Mouse (Mus musculus): ENCODE measurements around the gene Slc6a16.

Slc6a16 gene

GRCm38 (mm10) chr7:45215673-45216441, 25.0 kb upstream of the Slc6a16 start, which contains the start of gene Tead2:
Gene Tead2, plus strand, starts transcription at chr7:45215753.
- CTCF ChIA-PET: no interaction called here

- CTCF ChIA-PET: no interaction called here
Measured at GRCm38 (mm10) chr7:45216442-45217183, 24.3 kb upstream of the Slc6a16 start.

- CTCF ChIA-PET: no interaction called here
Measured at GRCm38 (mm10) chr7:45221680-45222079, 19.2 kb upstream of the Slc6a16 start.

GRCm38 (mm10) chr7:45224826-45225225, 16.1 kb upstream of the Slc6a16 start:
- CTCF ChIA-PET: no interaction called here

- CTCF ChIA-PET: interaction anchor here (0.5 to 1.0 kb wide), 2 partner anchors 63 to 96 kb away, joined by 3 read pairs; no protein-coding TSS in a partner anchor
Measured at GRCm38 (mm10) chr7:45226421-45226820, 14.5 kb upstream of the Slc6a16 start.

GRCm38 (mm10) chr7:45228548-45228947, 12.3 kb upstream of the Slc6a16 start:
- CTCF ChIA-PET: interaction anchor here (0.6 kb wide), 1 partner anchor 11 kb away, joined by 3 read pairs; no protein-coding TSS in a partner anchor

DNA sequence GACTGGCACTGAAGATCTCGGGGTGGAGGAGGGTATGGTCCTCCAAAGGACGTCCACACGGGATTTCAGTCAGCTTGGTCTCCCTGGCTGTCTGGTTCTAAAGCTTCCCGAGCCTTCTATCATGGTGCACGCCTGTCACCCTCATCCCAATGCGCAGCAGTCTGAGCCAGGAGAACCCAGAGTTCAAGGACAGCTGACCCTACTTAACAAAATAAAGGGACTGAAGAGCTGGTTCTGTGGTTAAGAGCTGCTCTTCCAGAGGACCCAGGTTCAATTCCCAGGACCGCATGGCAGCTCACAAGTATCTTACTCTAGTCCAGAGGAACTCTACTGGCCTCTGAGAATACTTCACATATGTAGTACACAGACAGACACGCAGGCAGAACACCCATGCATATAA, 11.8 kb upstream of the Slc6a16 start:
- CTCF ChIA-PET: interaction anchor here (0.6 kb wide), 1 partner anchor 213 kb away, joined by 3 read pairs; the partner anchor contains the start of gene Scaf1

DNA sequence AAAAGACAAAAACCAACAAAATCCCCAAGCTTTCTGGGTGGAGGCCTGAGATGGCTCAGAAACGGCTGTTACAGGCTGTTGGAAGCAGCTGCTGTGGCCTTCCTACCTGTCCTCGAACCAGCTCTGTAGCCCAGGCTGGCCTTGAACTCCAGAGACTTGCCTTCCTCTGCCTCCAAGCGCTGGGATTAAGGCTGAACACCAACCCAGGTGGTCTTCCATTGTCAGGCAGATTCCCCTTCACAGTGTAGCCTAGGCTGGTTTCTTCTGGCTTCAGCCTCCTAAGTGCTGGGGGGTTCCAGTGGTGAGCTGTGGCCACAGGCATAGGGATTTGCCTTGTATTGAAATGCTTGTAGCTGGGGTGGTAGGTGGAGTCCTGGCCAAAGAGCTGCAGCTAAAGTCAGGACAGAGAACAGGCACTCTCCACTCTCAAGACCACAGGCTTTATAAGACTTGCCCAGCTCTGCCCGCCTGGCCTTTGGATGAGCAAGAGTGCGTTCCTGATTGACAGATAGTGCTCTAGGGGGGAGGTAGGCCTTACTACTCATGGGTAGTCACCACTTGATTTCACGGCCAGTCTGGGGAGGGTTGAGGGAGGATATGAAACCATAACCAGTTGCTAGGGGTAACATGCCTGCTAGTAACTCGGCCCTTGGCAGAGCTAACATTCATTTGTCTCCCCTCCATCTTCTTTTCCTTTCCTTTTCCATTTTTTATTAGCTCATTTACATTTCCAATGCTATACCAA, 11.3 kb upstream of the Slc6a16 start:
- CTCF ChIA-PET: interaction anchor here (0.6 kb wide), 1 partner anchor 213 kb away, joined by 3 read pairs; the partner anchor contains the start of gene Scaf1

DNA sequence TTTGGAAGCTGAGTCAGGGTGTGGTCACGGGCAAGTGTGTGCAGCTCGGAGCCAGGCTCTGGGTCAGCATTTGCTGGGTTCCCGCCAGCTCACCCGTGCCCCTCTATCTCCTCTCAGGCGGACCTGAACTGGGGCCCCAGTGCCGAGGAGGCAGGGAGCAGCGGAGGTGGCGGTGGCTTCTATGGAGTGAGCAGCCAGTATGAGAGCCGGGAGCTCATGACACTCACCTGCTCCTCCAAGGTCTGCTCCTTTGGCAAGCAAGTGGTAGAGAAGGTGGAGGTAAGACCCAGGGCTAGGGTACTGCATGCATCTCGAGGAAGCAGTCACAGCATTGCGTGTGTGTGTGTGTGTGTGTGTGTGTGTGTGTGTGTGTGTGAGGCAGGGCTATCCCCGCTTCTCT, 9.7 kb upstream of the Slc6a16 start:
- CTCF ChIA-PET: interaction anchor here (0.6 to 0.7 kb wide), 3 partner anchors 9 to 179 kb away, joined by 3 to 4 read pairs (median 3); partner anchors contain the start of gene Prr12

DNA sequence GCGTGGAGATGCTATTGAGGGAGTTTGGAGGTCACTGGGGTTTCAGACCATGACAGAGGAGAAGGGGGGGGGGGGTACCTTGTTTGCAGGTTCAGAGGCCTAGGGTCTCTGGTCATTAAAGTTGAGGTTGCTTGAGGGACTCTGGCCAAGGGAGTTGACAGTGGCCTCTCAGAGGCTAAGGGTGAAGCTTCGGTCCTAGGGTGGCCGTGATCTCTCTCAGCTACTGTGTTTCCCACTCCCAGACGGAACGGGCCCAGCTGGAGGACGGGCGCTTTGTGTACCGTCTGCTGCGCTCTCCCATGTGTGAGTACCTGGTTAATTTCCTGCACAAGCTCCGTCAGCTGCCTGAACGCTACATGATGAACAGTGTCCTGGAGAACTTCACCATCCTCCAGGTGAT, 8.9 kb upstream of the Slc6a16 start:
- CTCF ChIA-PET: interaction anchor here (0.6 to 0.7 kb wide), 3 partner anchors 10 to 985 kb away, joined by 3 to 7 read pairs (median 6); partner anchors contain the start of genes 1700028J19Rik and 2410002F23Rik

DNA sequence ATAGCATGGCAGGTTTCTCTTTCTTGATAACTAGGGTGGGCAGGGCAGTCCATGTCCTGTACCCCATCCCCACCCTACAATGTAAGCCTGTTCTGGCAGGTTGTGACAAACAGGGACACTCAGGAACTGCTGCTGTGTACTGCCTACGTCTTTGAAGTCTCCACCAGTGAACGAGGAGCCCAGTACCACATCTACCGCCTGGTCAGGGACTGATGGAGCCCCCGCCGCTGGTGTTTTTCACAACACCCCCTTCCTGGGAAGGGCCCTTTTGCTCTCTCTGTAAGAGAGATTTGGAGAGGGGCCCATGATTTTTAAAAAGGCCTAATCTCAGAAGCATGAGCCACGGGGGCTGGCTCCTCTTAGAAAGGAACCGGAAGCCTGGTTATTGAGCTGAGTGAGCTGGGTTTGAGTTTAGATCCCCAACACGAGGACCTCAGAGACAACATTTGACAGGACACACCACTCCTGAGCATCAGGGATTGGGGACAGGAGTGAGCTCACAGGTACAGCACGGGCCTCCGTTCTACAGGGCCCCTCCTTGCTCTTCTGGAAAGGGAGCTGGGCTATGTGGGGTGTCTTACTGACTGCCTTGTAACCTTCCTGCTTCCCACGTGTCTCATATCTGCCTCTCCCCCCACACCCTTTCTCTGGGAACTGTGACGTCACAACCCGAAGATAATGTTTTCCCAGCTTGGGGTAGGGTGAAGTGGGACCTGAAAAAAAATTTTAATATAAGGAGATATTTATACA, 8.0 kb upstream of the Slc6a16 start:
- CTCF ChIA-PET: interaction anchor here (0.6 kb wide), 3 partner anchors 63 to 986 kb away, joined by 4 to 6 read pairs (median 6); partner anchors contain the start of genes 1700028J19Rik and 2410002F23Rik

DNA sequence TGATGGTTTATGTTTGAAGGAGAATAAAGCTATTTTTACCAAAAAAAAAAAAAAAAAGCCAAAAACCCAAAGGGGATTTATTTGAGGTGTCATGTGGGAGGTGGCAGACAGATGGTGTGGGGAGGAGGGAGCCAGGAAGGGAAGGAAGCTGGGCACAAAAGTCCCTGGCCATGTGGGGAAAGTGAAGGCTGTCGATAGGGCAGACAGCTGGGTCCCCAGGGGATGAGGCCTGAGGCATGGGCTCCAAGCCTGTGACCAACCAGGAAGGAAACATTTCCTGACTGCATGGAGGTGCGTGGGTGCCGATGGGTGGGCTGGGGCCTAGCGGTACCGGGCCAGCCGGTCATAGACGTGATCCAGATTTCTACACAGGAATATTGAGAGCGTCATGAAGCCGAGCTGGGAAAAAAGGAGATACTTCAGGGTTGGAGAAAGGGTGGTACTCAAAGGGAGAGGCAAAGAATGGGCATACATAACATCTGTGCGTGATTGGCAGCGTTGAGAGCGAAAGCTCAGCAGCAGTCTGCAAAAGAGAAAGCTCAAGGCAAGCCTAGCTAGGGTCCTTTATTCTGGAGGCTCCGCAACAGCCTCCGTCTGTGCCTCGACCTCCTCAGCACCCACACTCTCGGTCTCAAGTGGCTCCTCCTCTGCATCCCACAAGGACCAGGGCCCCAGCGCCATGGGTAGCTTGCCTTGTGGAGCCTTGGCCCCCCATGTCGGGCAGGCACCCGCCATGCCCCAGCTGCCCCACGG, 7.1 kb upstream of the Slc6a16 start:
- CTCF ChIA-PET: interaction anchor here (0.5 to 0.6 kb wide), 3 partner anchors 64 to 510 kb away, joined by 4 to 6 read pairs (median 5); no protein-coding TSS in a partner anchor

GRCm38 (mm10) chr7:45234333-45234841, 6.5 kb upstream of the Slc6a16 start:
- CTCF ChIA-PET: interaction anchor here (0.5 kb wide), 1 partner anchor 170 kb away, joined by 5 read pairs; no protein-coding TSS in a partner anchor

GRCm38 (mm10) chr7:45234922-45235571, 5.8 kb upstream of the Slc6a16 start:
- CTCF ChIA-PET: interaction anchor here (1.0 kb wide), 1 partner anchor 53 kb away, joined by 3 read pairs; no protein-coding TSS in a partner anchor

DNA sequence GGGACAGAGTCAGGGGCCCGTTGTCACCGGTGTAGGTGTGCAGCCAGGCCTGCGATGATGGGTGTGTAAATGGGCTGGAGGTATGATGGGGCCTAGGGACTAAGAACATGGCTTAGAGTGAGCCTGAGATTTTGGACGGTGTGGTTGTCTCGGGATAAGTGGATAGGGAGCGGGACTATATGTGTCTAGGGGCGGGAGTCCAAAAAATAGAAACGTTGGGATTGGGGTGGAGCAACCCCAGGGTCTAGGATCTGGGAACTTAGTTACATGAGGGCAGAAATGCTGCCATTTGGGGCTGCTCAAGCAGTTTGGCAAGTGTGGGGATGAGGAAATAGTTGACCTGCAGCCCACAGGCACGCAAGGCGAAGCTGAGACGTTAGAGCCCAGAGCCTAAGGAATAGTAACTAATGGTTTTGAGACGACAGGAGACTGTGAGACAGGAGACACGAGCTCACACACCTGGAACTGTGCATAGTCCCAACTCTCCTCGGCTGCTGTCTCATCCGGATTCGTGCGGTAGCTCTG, 5.2 kb upstream of the Slc6a16 start:
- CTCF ChIA-PET: interaction anchor here (1.0 kb wide), 1 partner anchor 54 kb away, joined by 3 read pairs; no protein-coding TSS in a partner anchor

DNA sequence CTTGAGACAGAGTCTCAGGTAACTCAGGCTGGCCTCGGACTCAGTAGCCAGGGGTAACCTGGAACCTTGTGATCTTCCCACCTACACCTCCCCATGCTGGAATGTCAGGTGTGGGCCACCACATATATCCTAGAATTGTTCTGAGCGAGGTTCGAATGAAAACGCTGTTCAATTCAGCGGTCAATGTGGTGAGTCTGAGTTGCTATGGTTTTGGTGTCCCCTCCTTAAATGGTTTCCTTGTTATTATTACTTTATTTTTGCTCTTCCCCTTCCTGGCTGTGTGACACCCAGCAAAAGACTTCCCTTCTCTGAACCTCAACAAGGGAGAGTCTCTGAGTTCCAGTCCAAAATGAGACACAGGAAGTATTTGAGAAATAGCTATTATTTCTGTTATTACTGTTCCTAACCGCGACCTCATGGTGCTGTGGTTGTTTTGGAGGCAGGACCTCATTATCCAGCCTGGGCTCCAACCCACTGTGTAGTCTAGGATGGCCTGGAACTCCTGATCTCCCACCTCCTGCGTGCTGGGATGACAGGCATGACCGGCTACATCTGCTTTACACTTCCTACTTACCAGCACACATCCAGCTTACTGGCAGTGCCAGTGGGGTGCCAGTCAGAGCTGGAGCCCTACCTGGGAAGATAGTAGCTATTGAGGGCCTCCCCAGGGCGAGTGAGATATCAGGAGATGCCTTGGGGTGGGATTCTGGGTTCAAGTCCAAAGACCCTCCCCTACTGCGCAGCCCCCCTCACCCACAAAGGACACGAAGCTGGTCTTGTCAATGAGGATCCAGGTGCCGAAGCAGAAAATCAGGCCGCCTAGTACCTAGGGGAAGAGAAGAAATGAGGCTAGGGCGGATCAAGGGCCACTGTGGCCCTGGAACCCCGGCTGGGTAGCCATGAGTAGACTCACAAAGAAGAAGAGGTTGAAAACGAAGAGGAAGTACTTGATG, 2.9 kb upstream of the Slc6a16 start:
- CTCF ChIA-PET: interaction anchor here (1.2 kb wide), 1 partner anchor 30 kb away, joined by 7 read pairs; no protein-coding TSS in a partner anchor

GRCm38 (mm10) chr7:45238723-45239496, 2.0 kb upstream of the Slc6a16 start, which contains the start of gene Cd37:
Gene Cd37, minus strand, starts transcription at chr7:45239115.
- CTCF ChIA-PET: interaction anchor here (1.2 kb wide), 1 partner anchor 31 kb away, joined by 7 read pairs; no protein-coding TSS in a partner anchor

All from spleen, embryonic (tissue).